Comparison of ENCODE assay signal across 8 mouse cellular contexts in the genomic region with DNA sequence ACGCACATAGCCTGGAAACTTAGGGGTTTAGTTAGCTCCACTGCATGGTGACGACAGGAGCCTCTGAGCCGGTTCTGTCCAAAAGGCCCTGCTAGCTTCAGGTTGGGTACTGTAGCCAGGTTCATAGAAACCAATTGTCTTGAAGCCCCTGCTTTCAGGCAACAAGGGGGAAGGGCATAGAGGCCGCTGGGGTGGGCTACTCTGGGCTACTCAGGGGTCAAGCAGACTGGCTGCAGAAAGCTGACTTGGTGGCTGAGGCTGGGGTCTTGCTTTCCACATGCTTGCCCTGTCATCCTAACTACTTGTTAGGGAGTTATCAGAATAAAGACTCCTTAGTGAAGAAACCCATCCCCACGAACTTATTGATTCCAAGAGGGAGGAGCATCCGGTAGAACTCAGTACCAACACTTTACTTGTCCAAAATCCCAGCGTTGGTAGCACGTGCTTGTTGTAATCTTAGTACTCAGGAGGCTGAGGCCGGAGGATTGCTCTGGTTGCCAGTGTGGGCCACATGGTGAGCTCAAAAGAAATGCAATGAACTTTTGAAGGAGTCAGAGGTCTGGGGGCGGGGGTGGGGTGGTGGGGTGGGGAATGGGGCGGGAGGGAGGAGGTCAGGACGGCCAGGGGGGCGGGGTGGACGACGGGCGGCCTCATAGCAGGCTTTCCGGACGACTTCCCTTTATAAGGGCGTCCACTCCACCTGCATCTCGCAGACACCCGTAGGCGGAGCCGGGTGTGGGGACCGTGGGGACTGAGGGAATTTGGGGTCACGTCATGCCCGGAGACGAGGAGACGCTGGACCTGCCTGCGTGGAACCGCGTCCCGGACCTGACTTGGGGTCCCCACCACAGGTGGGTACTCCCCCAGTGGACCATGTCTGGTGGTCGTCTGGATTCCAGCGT. TPM values are rescaled to one million over a fixed set of nuclear protein-coding genes. Genes with fewer than 3 reads are reported as not detected.
DNase-seq lines count a peak whose midpoint lies in the region; ATAC-seq and TF ChIP-seq lines count a peak whose summit lies in the region.

A gene (plus strand): TSS at position 678 of the 902 bp plus-strand sequence.

- TF ChIP-seq POLR2A in testis, adult 2 months (IDR thresholded peaks at IDR 0.05; ENCODE audit: control insufficient read depth, low read depth, low read length): no peak

- H3K27ac ChIP-seq in testis, adult 2 months (ENCODE audit: control insufficient read depth, insufficient read depth, low read depth, low read length): no peak within 1 kb of the TSS
- H3K27ac ChIP-seq in forebrain, embryonic 16.5 days (ENCODE audit: low read length): no peak within 1 kb of the TSS
- H3K27ac ChIP-seq in kidney, postnatal 0 days: no peak within 1 kb of the TSS

- WGBS in forebrain, embryonic 16.5 days: 12% methylated on average over 34 of the region's 34 CpGs
- WGBS in kidney, postnatal 0 days: 13% methylated on average over 34 of the region's 34 CpGs

- peak within 1 kb of the TSS; percentile 60 for H3K4me3 ChIP-seq in testis, adult 2 months (ENCODE audit: control insufficient read depth, low read depth, low read length)
- H3K4me3 ChIP-seq in forebrain, embryonic 16.5 days (replicated peaks; ENCODE audit: low read length): peak within 1 kb of the TSS; percentile 41
- H3K4me3 ChIP-seq in kidney, postnatal 0 days (replicated peaks; ENCODE audit: low read depth, low read length): peak within 1 kb of the TSS; percentile 45
- H3K4me3 ChIP-seq in megakaryocyte, embryonic 14.5 days (replicated peaks): peak within 1 kb of the TSS; percentile 91

- peaks cover 9% of the 10 kb centered on the region for H3K4me1 ChIP-seq in testis, adult 2 months (ENCODE audit: control insufficient read depth, insufficient read depth, low read length)
- H3K4me1 ChIP-seq in forebrain, embryonic 16.5 days (replicated peaks; ENCODE audit: control insufficient read depth, insufficient read depth, low read length): peaks cover 9% of the 10 kb centered on the region
- peaks cover 10% of the 10 kb centered on the region; the same call in 1 of the 2 replicates for H3K4me1 ChIP-seq in kidney, postnatal 0 days (replicated peaks; ENCODE audit: insufficient read depth, low read length)
- peaks cover 40% of the 10 kb centered on the region for H3K4me1 ChIP-seq in megakaryocyte, embryonic 14.5 days

- ATAC-seq in forebrain, embryonic 16.5 days: no peak
- ATAC-seq in kidney, postnatal 0 days (replicated peaks; ENCODE audit: low FRiP score, low read depth): peak; percentile 19; the same call in 1 of the 2 replicates
- no peak for ATAC-seq in erythroid progenitor cell, adult 5-6 weeks (replicated peaks; ENCODE audit: low FRiP score, poor library complexity, severe bottlenecking)

- H3K36me3 ChIP-seq in testis, adult 2 months (ENCODE audit: control insufficient read depth, insufficient read depth, low read length): no peaks in the 10 kb centered on the region
- no peaks in the 10 kb centered on the region for H3K36me3 ChIP-seq in forebrain, embryonic 16.5 days (ENCODE audit: control insufficient read depth, insufficient read depth)
- H3K36me3 ChIP-seq in kidney, postnatal 0 days (ENCODE audit: insufficient read depth, low read length): no peaks in the 10 kb centered on the region
- H3K36me3 ChIP-seq in megakaryocyte, embryonic 14.5 days (replicated peaks; ENCODE audit: low read length): no peaks in the 10 kb centered on the region

- TF ChIP-seq CTCF in testis, adult 2 months (IDR thresholded peaks at IDR 0.05; ENCODE audit: control insufficient read depth, insufficient read depth, insufficient replicate concordance, low read depth, low read length): no peak
- TF ChIP-seq CTCF in kidney, postnatal 0 days (IDR thresholded peaks at IDR 0.05; ENCODE audit: low read depth): no peak

- peaks cover 3% of the 10 kb centered on the region; the same call in 1 of the 2 replicates for H3K27me3 ChIP-seq in testis, adult 2 months (ENCODE audit: control insufficient read depth, insufficient read depth, low read length)
- H3K27me3 ChIP-seq in forebrain, embryonic 16.5 days (replicated peaks; ENCODE audit: control insufficient read depth, insufficient read depth, low read length): peaks cover 3% of the 10 kb centered on the region; the same call in 1 of the 2 replicates
- H3K27me3 ChIP-seq in kidney, postnatal 0 days (ENCODE audit: insufficient read depth, low read length): 0 out of 2 replicates have a peak, but pooled peaks cover 3% of the 10 kb centered on the region
- H3K27me3 ChIP-seq in megakaryocyte, embryonic 14.5 days (replicated peaks): peaks cover 48% of the 10 kb centered on the region

- H3K4me2 ChIP-seq in forebrain, embryonic 16.5 days (ENCODE audit: low read length): peak within 1 kb of the TSS; percentile 83
- H3K4me2 ChIP-seq in kidney, postnatal 0 days (ENCODE audit: low read length): peak within 1 kb of the TSS; percentile 93

- DNase-seq in testis, postnatal 14 days (ENCODE audit: low spot score): no peak
- DNase-seq in kidney, postnatal 0 days (ENCODE audit: low spot score): no peak
- DNase-seq in thymus, postnatal 0 days (ENCODE audit: low spot score): no peak
- DNase-seq in left cerebral cortex, adult 8-10 months (ENCODE audit: low spot score in 2 of 2): no peak

- H3K9me3 ChIP-seq in forebrain, embryonic 16.5 days (ENCODE audit: control insufficient read depth, low read length): no peaks in the 10 kb centered on the region
- H3K9me3 ChIP-seq in kidney, postnatal 0 days (replicated peaks; ENCODE audit: low read length): no peaks in the 10 kb centered on the region
- peaks cover 4% of the 10 kb centered on the region; the same call in 1 of the 2 replicates for H3K9me3 ChIP-seq in megakaryocyte, embryonic 14.5 days

- peak within 1 kb of the TSS; percentile 26 for H3K9ac ChIP-seq in forebrain, embryonic 16.5 days (replicated peaks; ENCODE audit: low read depth, low read length)
- peak within 1 kb of the TSS; percentile 42 for H3K9ac ChIP-seq in kidney, postnatal 0 days (ENCODE audit: low read depth, low read length)

RNA-seq across cellular contexts. Expression of the gene that starts here (rescaled TPM):
- 0.32 and 0.34 TPM in 2 replicates for polyA plus RNA-seq in testis, adult 2 months (2012; rRNA removed)
- polyA plus RNA-seq in forebrain, embryonic 16.5 days (2015; fragmentation: Nextera tagmentation; extraction: Ambion mirVana): 0.10 TPM in 1 of 2 replicates, not detected in the other
- 1.4 and 1.5 TPM in 2 replicates for polyA plus RNA-seq in kidney, postnatal 0 days (2015; fragmentation: Nextera tagmentation; extraction: Ambion mirVana)
- polyA plus RNA-seq in megakaryocyte, embryonic 14.5 days (2012; ENCODE audit: insufficient read depth, low replicate concordance): 1.9 TPM in 1 of 2 replicates, not detected in the other
- 11.1 and 12.5 TPM in 2 replicates for polyA plus RNA-seq in thymus, postnatal 0 days (2015; fragmentation: Nextera tagmentation; extraction: Ambion mirVana)
- total RNA-seq in left cerebral cortex, adult 8-10 months (2022): not detected
- 1.4 TPM in 1 of 2 replicates, not detected in the other for total RNA-seq in erythroid progenitor cell, adult 5-6 weeks (2015; ENCODE audit: low replicate concordance)
- total RNA-seq in erythroid progenitor cell, adult 5-6 weeks (2017; ENCODE audit: low replicate concordance): 1.9 and 6.5 TPM in 2 replicates

Comparison
In these comparisons a context has a peak if more than half of its experiments do, and no peak if none do; other contexts are left out.
1. H3K4me3 ChIP-seq: peak in every context shown above with its lines; median percentile 91 in megakaryocyte, embryonic 14.5 days; 60 in testis, adult 2 months; 45 in kidney, postnatal 0 days; 41 in forebrain, embryonic 16.5 days.